Mouse (Mus musculus) embryonic facial prominence, embryonic 14.5 days (tissue): ENCODE measurements around the gene Hjurp. TPM values are rescaled to one million over a fixed set of nuclear protein-coding genes. Genes with fewer than 3 reads are reported as not detected.
A peak's percentile ranks its signal among the peaks of the same experiment; 100 is the strongest.
"Not testable (repeated sequence)": the region's sequence is repeated elsewhere in the genome, so short reads cannot be mapped to it uniquely, and the experiment has no call there.

Experiments
- ATAC-seq: fragments of 200-750 bp; cut with Nextera tagmentation; 2 replicates; pipeline ENCODE4 v1.8.0; 2017; ENCODE audit warnings: low read depth, moderate number of reproducible peaks, moderate TSS enrichment
- DNase-seq: peaks from one replicate; pipeline ENCODE4 v3.0.0-alpha.2; 2015; ENCODE audit warnings: low spot score
- H3K27ac ChIP-seq: fragments of 300-500 bp; sonication (generic); replicated peaks from 2 replicates; pipeline ENCODE4 v1.5.1; 2014; ENCODE audit warnings: low read depth, mild to moderate bottlenecking, low read length, moderate library complexity
- H3K27me3 ChIP-seq: fragments of 300-500 bp; sonication (generic); replicated peaks from 2 replicates; pipeline ENCODE4 v1.6.1; 2014; ENCODE audit warnings: low read length; ENCODE audit not compliant: control insufficient read depth, insufficient read depth
- H3K36me3 ChIP-seq: fragments of 300-500 bp; sonication (generic); 2 replicates; pipeline ENCODE4 v1.6.1; 2014; ENCODE audit warnings: low read length, mixed read lengths; ENCODE audit not compliant: control insufficient read depth, insufficient read depth
- H3K4me1 ChIP-seq: fragments of 300-500 bp; sonication (generic); 2 replicates; pipeline ENCODE4 v1.6.1; 2014; ENCODE audit warnings: antibody characterized with exemption, low read length; ENCODE audit not compliant: control insufficient read depth, insufficient read depth
- H3K4me2 ChIP-seq: fragments of 300-500 bp; sonication (generic); 2 replicates; pipeline ENCODE4 v1.6.1; 2014; ENCODE audit warnings: low read depth, mild to moderate bottlenecking, low read length, moderate library complexity, mixed read lengths
- H3K4me3 ChIP-seq: fragments of 300-500 bp; sonication (generic); 2 replicates; pipeline ENCODE4 v1.5.1; 2014; ENCODE audit warnings: low read depth, mild to moderate bottlenecking, low read length
- H3K9ac ChIP-seq: fragments of 300-500 bp; sonication (generic); 2 replicates; pipeline ENCODE4 v1.6.1; 2014; ENCODE audit warnings: low read depth, mild to moderate bottlenecking, low read length, moderate library complexity, mixed read lengths
- H3K9me3 ChIP-seq: fragments of 300-500 bp; sonication (generic); 2 replicates; pipeline ENCODE4 v1.6.1; 2016; ENCODE audit warnings: low read length; ENCODE audit not compliant: control insufficient read depth
- WGBS: fragments of 180-500 bp; shearing (Covaris S2); extraction: QIAGEN DNeasy Blood & Tissue Kit; methylation state at CpG from one replicate; pipeline ENCODE4 v1.1.7; 2014; 5-methylcytosine and 5-hydroxymethylcytosine counted together
- polyA plus RNA-seq: library from polyadenylated mRNA; unstranded; fragments of >200 nt; fragmentation: Nextera tagmentation; extraction: Ambion mirVana; gene quantifications from 2 replicates; pipeline ENCODE4 v1.2.1, GENCODE M21; 2014

Gene Hjurp
- polyA plus RNA-seq, 1 experiment from 2014 or later: 110 TPM

GRCm38 (mm10) chr1:88225301-88225700, 52.1 kb downstream of the Hjurp start:
- H3K36me3 ChIP-seq, H3K4me1 ChIP-seq, H3K4me3 ChIP-seq, H3K9ac ChIP-seq, H3K27ac ChIP-seq, H3K27me3 ChIP-seq, ATAC-seq, H3K4me2 ChIP-seq, DNase-seq: not testable (repeated sequence)
- 36% methylated on average over 2 of the region's 2 CpGs for WGBS
- H3K9me3 ChIP-seq: peaks cover 56% of the 10 kb centered on the region

DNA sequence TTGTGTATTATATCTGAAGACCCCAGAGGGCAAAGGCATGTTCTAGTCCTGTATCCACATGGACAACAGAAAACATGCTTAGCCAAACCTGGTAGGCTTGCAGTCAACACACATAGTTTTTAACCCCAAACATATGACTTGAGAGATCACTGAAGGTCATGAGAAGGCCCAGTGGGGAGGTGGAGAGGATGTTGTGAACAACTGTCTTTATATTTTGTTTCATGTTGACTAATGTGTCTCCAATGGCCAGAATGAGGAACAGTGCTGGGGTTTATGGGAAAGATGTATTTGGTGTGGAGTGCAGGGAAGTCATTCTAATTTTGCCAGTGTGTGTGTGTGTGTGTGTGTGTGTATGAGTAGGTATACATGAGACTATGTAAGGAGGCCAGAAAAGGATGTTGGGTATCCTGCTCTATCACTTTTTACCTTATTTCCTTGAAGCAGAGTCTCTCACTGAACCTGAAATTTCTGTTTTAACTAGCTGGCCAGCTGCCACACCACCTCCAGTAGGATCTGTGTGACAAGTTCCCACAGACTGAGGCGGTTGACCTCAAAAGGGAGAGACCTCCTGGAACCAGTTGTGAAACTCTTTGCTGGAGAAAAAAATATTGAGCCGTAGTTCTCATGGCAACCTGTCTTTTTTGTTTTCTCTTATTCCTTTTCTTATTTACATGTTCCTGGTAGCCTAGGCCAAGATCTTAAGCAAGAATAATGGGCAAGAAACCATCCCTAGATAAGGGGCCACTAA, 53.2 kb downstream of the Hjurp start:
- no peak for DNase-seq
- ATAC-seq: no peak
- WGBS: 69% methylated on average over 2 of the region's 2 CpGs
- no peak overlapping the region for H3K4me3 ChIP-seq
- H3K4me1 ChIP-seq: no peaks in the 10 kb centered on the region
- no peak overlapping the region for H3K9ac ChIP-seq
- H3K9me3 ChIP-seq: peaks cover 45% of the 10 kb centered on the region
- H3K27me3 ChIP-seq: no peaks in the 10 kb centered on the region
- H3K27ac ChIP-seq: no peak overlapping the region
- no peak overlapping the region for H3K4me2 ChIP-seq
- H3K36me3 ChIP-seq: no peaks in the 10 kb centered on the region

- no peaks in the 10 kb centered on the region for H3K27me3 ChIP-seq
- no peak overlapping the region for H3K9ac ChIP-seq
- ATAC-seq (no peak), DNase-seq (no peak)
- WGBS: 43% methylated on average over 1 of the region's 1 CpGs
- no peak overlapping the region for H3K4me2 ChIP-seq
- H3K4me3 ChIP-seq: no peak overlapping the region
- H3K36me3 ChIP-seq: no peaks in the 10 kb centered on the region
- H3K9me3 ChIP-seq: peaks cover 39% of the 10 kb centered on the region
- H3K4me1 ChIP-seq: no peaks in the 10 kb centered on the region
- H3K27ac ChIP-seq: no peak overlapping the region
Measured at GRCm38 (mm10) chr1:88223591-88223990, 53.8 kb downstream of the Hjurp start.

DNA sequence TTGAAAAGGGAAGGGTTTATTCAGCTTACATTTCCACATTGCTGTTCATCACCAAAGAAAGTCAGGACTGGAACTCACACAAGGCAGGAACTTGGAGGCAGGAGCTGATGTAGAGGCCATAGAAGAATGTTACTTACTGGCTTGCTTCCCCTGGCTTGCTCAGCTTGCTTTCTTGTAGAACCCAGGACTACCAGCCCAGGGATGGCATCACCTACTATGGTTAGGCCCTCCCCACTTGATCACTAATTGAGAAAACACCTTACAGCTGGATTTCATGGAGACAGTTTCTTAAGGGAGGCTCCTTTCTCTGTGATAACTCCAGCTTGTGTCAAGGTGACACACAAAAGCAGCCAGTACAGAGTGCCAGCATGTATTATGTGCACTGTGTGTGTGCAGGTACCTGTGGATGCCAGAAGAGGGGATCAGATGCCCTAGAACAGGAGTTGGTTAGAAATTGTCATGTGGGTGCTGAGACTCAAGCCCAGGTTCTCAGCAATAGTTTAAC, 54.4 kb downstream of the Hjurp start:
- not testable (repeated sequence) for H3K27me3 ChIP-seq, DNase-seq, H3K9ac ChIP-seq, H3K36me3 ChIP-seq, H3K4me1 ChIP-seq, H3K4me3 ChIP-seq, ATAC-seq, H3K27ac ChIP-seq, H3K4me2 ChIP-seq
- peaks cover 34% of the 10 kb centered on the region for H3K9me3 ChIP-seq

DNA sequence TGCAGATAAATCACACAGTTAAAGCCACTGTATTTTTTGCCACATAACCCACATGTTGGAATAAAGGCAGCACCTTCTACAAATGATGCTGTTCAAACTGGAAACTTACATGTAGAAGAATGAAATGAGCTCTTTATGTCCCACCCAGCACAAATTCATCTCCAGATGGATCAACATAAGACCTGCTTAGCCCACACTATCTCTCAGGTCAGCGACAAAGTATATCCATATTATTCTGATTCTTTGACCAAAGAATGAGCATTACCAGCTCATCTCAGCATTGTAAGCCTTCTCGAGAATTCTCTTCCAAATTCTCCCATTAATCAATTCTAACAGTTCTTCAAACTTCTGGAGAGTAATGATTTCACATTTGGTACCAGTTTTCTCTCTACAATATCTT, 55.2 kb downstream of the Hjurp start:
- 44% methylated on average over 2 of the region's 2 CpGs for WGBS
- Histone ChIP-seq H3K9ac (no peak overlapping the region), H3K27ac (no peak overlapping the region), H3K9me3 (peaks cover 25% of the 10 kb centered on the region), H3K27me3 (no peaks in the 10 kb centered on the region), H3K4me2 (no peak overlapping the region), H3K4me1 (no peaks in the 10 kb centered on the region), H3K4me3 (no peak overlapping the region), H3K36me3 (no peaks in the 10 kb centered on the region)
- DNase-seq (peak; percentile 4), ATAC-seq (no peak)

DNA sequence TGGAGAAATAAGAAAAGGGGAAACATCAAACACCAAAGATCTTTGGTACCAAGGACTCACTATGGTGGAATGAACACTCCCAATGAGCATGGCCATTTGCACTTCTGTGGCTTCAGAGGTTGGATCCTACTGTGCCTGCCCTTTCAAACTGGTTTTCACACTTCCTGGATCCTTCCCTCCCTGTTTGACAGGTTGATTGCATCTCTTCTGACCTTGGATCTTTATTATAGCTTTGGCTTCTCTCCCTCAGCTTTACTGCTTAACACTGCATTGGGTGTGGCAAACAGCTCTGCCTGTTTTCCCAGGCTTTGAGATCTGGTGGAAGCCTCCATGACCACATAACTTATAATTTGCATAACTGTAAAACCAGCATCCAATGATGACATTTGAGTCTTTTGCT, 57.1 kb downstream of the Hjurp start:
- no peaks in the 10 kb centered on the region for H3K27me3 ChIP-seq
- H3K9me3 ChIP-seq: peaks cover 15% of the 10 kb centered on the region
- no peak overlapping the region for H3K27ac ChIP-seq
- DNase-seq (peak; percentile 48), ATAC-seq (no peak)
- H3K4me2 ChIP-seq: no peak overlapping the region
- H3K4me1 ChIP-seq: no peaks in the 10 kb centered on the region
- no peak overlapping the region for H3K4me3 ChIP-seq
- H3K36me3 ChIP-seq: no peaks in the 10 kb centered on the region
- H3K9ac ChIP-seq: no peak overlapping the region

DNA sequence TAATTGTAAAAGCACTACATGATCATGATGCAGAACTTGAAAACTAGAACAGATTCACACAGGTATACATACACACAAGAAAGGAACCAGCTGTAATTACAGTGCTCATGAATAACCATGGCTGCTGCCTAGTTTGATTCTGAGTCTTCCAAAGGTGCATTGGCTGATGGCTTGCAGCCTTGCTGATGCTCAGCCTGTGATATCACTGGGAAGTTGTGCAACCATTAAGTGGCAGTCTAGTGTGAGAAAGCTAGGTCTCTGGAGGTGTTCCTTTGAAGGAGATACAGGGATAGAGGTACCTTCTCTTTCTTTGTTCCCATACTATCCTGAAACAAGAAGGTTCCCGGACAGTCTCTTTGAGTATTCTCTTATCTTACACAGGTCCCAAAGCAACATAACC, 58.4 kb downstream of the Hjurp start:
- Histone ChIP-seq H3K9ac (no peak overlapping the region), H3K27ac (no peak overlapping the region), H3K4me3 (no peak overlapping the region), H3K36me3 (no peaks in the 10 kb centered on the region), H3K9me3 (peaks cover 26% of the 10 kb centered on the region), H3K4me1 (no peaks in the 10 kb centered on the region), H3K4me2 (no peak overlapping the region), H3K27me3 (no peaks in the 10 kb centered on the region)
- DNase-seq: peak; percentile 12
- 23% methylated on average over 1 of the region's 1 CpGs for WGBS
- ATAC-seq: no peak

GRCm38 (mm10) chr1:88218591-88218990, 58.8 kb downstream of the Hjurp start:
- no peak overlapping the region for H3K4me2 ChIP-seq
- no peaks in the 10 kb centered on the region for H3K27me3 ChIP-seq
- no peak overlapping the region for H3K27ac ChIP-seq
- no peaks in the 10 kb centered on the region for H3K36me3 ChIP-seq
- H3K4me3 ChIP-seq: no peak overlapping the region
- peaks cover 31% of the 10 kb centered on the region for H3K9me3 ChIP-seq
- H3K9ac ChIP-seq: no peak overlapping the region
- H3K4me1 ChIP-seq: no peaks in the 10 kb centered on the region
- WGBS: 44% methylated on average over 4 of the region's 4 CpGs
- ATAC-seq (no peak), DNase-seq (peak; percentile 20)

DNA sequence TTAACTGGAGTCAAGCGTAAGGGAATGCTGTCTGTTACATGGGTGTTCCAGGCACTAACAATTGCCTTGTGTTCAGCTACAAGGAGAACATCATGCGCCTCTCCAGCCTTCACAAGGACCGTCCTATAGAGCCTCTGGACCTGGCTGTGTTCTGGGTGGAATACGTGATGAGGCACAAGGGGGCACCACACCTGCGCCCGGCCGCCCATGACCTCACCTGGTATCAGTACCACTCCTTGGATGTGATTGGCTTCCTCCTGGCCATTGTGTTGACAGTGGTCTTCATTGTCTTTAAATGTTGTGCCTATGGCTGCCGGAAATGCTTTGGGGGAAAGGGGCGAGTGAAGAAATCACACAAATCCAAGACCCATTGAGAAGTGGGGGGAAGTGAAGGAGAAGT, 59.4 kb downstream of the Hjurp start:
- H3K36me3 ChIP-seq: no peaks in the 10 kb centered on the region
- H3K4me1 ChIP-seq: no peaks in the 10 kb centered on the region
- no peak for ATAC-seq
- H3K4me3 ChIP-seq: no peak overlapping the region
- no peak overlapping the region for H3K27ac ChIP-seq
- no peak overlapping the region for H3K4me2 ChIP-seq
- peak; percentile 13 for DNase-seq
- peaks cover 36% of the 10 kb centered on the region for H3K9me3 ChIP-seq
- no peak overlapping the region for H3K9ac ChIP-seq
- H3K27me3 ChIP-seq: no peaks in the 10 kb centered on the region
- WGBS: 71% methylated on average over 9 of the region's 9 CpGs
